Mouse (Mus musculus): ENCODE measurements around the gene Ppm1e. TPM values are rescaled to one million over a fixed set of nuclear protein-coding genes. Genes with fewer than 3 reads are reported as not detected.

Ppm1e gene
- total RNA-seq, 1 experiment from 2014 or later, result 4.8 TPM

GRCm38 (mm10) chr11:87257282-87257681 is 101.5 kb downstream of the Ppm1e start:
- ATAC-seq (replicated peaks; ENCODE audit: low read depth, poor library complexity, severe bottlenecking), result no peak

GRCm38 (mm10) chr11:87254149-87254548 is 104.7 kb downstream of the Ppm1e start:
- ATAC-seq (replicated peaks; ENCODE audit: low read depth, poor library complexity, severe bottlenecking), result 0 out of 2 replicates have a peak, but pooled peaks have one; percentile 47

GRCm38 (mm10) chr11:87253294-87253693 is 105.5 kb downstream of the Ppm1e start:
- ATAC-seq (replicated peaks; ENCODE audit: low read depth, poor library complexity, severe bottlenecking), result no peak

GRCm38 (mm10) chr11:87250132-87250531 is 108.7 kb downstream of the Ppm1e start:
- no peak for ATAC-seq (replicated peaks; ENCODE audit: low read depth, poor library complexity, severe bottlenecking)

GRCm38 (mm10) chr11:87247494-87247866 is 111.3 kb downstream of the Ppm1e start:
- no peak for ATAC-seq (replicated peaks; ENCODE audit: low read depth, poor library complexity, severe bottlenecking)

GRCm38 (mm10) chr11:87246724-87247493 is 111.9 kb downstream of the Ppm1e start:
- no peak for ATAC-seq (replicated peaks; ENCODE audit: low read depth, poor library complexity, severe bottlenecking)

GRCm38 (mm10) chr11:87246107-87246651 is 112.6 kb downstream of the Ppm1e start:
- ATAC-seq (replicated peaks; ENCODE audit: low read depth, poor library complexity, severe bottlenecking), result no peak

GRCm38 (mm10) chr11:87245171-87245840 is 113.5 kb downstream of the Ppm1e start:
- peak; percentile 83 for ATAC-seq (replicated peaks; ENCODE audit: low read depth, poor library complexity, severe bottlenecking)

- no peak for ATAC-seq (replicated peaks; ENCODE audit: low read depth, poor library complexity, severe bottlenecking)
Measured at GRCm38 (mm10) chr11:87241256-87241655, 117.6 kb downstream of the Ppm1e start.

GRCm38 (mm10) chr11:87240833-87241215 is 118.0 kb downstream of the Ppm1e start:
- ATAC-seq (replicated peaks; ENCODE audit: low read depth, poor library complexity, severe bottlenecking), result no peak

GRCm38 (mm10) chr11:87240141-87240832 is 118.5 kb downstream of the Ppm1e start:
- no peak for ATAC-seq (replicated peaks; ENCODE audit: low read depth, poor library complexity, severe bottlenecking)

GRCm38 (mm10) chr11:87238891-87239530 is 119.8 kb downstream of the Ppm1e start:
- ATAC-seq (replicated peaks; ENCODE audit: low read depth, poor library complexity, severe bottlenecking), result no peak

GRCm38 (mm10) chr11:87235486-87235872 is 123.3 kb downstream of the Ppm1e start:
- ATAC-seq (replicated peaks; ENCODE audit: low read depth, poor library complexity, severe bottlenecking), result no peak

- no peak for ATAC-seq (replicated peaks; ENCODE audit: low read depth, poor library complexity, severe bottlenecking)
Measured at GRCm38 (mm10) chr11:87234743-87235485, 123.9 kb downstream of the Ppm1e start.

GRCm38 (mm10) chr11:87233377-87233776 is 125.4 kb downstream of the Ppm1e start:
- no peak for ATAC-seq (replicated peaks; ENCODE audit: low read depth, poor library complexity, severe bottlenecking)

GRCm38 (mm10) chr11:87227056-87227455 is 131.8 kb downstream of the Ppm1e start:
- no peak for ATAC-seq (replicated peaks; ENCODE audit: low read depth, poor library complexity, severe bottlenecking)

GRCm38 (mm10) chr11:87222686-87223085 is 136.1 kb downstream of the Ppm1e start:
- no peak for ATAC-seq (replicated peaks; ENCODE audit: low read depth, poor library complexity, severe bottlenecking)

- ATAC-seq (replicated peaks; ENCODE audit: low read depth, poor library complexity, severe bottlenecking), result peak; percentile 25; the same call in 1 of the 2 replicates
Measured at GRCm38 (mm10) chr11:87212313-87212712, 146.5 kb downstream of the Ppm1e start.

All from common myeloid progenitor, adult 5-6 weeks (primary cell).